Mouse (Mus musculus) right cerebral cortex, postnatal 4 days (tissue): ENCODE data around the gene Casz1.

Experiments
- DNase-seq: peaks from one replicate; pipeline ENCODE4 v3.0.0-alpha.2; 2022

The Casz1 gene

GRCm38 (mm10) chr4:148879631-148880030, 75.4 kb downstream of the Casz1 start:
- DNase-seq = no peak

- no peak for DNase-seq
These were observed 76.9 kb downstream of the Casz1 start for GRCm38 (mm10) chr4:148881001-148881669.

GRCm38 (mm10) chr4:148881838-148882237, 77.6 kb downstream of the Casz1 start:
- DNase-seq = no peak

GRCm38 (mm10) chr4:148882360-148882929, 78.2 kb downstream of the Casz1 start:
- DNase-seq = no peak

GRCm38 (mm10) chr4:148884596-148884995, 80.4 kb downstream of the Casz1 start:
- no peak for DNase-seq

GRCm38 (mm10) chr4:148885401-148885800, 81.2 kb downstream of the Casz1 start:
- DNase-seq = no peak

- DNase-seq = no peak
These were observed 81.8 kb downstream of the Casz1 start for GRCm38 (mm10) chr4:148885921-148886540.

GRCm38 (mm10) chr4:148888229-148888628, 84.0 kb downstream of the Casz1 start:
- DNase-seq = no peak

GRCm38 (mm10) chr4:148889011-148889410, 84.8 kb downstream of the Casz1 start:
- no peak for DNase-seq

GRCm38 (mm10) chr4:148890442-148890841, 86.2 kb downstream of the Casz1 start:
- no peak for DNase-seq

GRCm38 (mm10) chr4:148890892-148891838, 86.9 kb downstream of the Casz1 start:
- peak; percentile 26 for DNase-seq

GRCm38 (mm10) chr4:148896125-148896524, 91.9 kb downstream of the Casz1 start:
- no peak for DNase-seq

- DNase-seq = no peak
These were observed 95.7 kb downstream of the Casz1 start for GRCm38 (mm10) chr4:148899927-148900294.

GRCm38 (mm10) chr4:148900295-148901211, 96.3 kb downstream of the Casz1 start:
- DNase-seq = peak; percentile 50

- DNase-seq = no peak
These were observed 97.2 kb downstream of the Casz1 start for GRCm38 (mm10) chr4:148901275-148902052.

- DNase-seq = no peak
These were observed 98.9 kb downstream of the Casz1 start for GRCm38 (mm10) chr4:148902919-148903727.

- no peak for DNase-seq
These were observed 101.1 kb downstream of the Casz1 start for GRCm38 (mm10) chr4:148905295-148905694.

- no peak for DNase-seq
These were observed 102.6 kb downstream of the Casz1 start for GRCm38 (mm10) chr4:148906806-148907205.

GRCm38 (mm10) chr4:148908214-148908681, 104.0 kb downstream of the Casz1 start:
- no peak for DNase-seq
